Mouse (Mus musculus): ENCODE measurements around the gene Maff. TPM values are rescaled to one million over a fixed set of nuclear protein-coding genes. Genes with fewer than 3 reads are reported as not detected.
A peak's percentile ranks its signal among the peaks of the same experiment; 100 is the strongest.

Gene Maff
- total RNA-seq, 2 experiments from 2014 or later, result 4.8 to 6.0 TPM

DNA sequence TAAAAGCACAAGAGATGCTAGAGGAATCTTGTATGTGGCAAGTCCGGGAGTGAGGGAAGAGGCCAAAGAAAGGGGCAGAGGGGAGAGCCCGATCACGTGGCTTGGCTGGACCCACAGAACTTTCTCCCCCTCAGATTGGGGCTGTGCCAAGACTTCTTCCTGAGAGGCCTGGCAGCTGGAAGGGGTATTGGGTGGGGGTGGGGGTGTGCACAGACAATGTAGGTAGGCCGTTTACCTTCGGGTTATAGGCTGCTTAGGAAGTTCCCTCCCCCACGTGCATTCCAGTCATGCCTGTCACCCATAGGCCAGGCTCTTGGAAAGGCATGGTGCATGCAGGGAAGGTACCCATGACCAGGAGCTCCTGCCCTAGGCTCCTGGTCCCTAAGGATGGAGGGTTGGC, 13.5 kb downstream of the Maff start:
- DNase-seq, result no peak

GRCm38 (mm10) chr15:79360371-79360770, 13.9 kb downstream of the Maff start:
- DNase-seq, result no peak
- intact Hi-C loops (cut with DNase I), result no loop called here

More for the DNA sequence above, 13.5 kb downstream of the Maff start:
- intact Hi-C loops (cut with DNase I), result no loop called here

- no peak for DNase-seq
- intact Hi-C loops (cut with DNase I), result no loop called here
These were observed 14.6 kb downstream of the Maff start for GRCm38 (mm10) chr15:79361023-79361422.

GRCm38 (mm10) chr15:79364120-79364519, 17.7 kb downstream of the Maff start:
- intact Hi-C loops (cut with DNase I), result no loop called here
- DNase-seq, result no peak

- DNase-seq, result no peak
These were observed 18.6 kb downstream of the Maff start for GRCm38 (mm10) chr15:79365068-79365467.

GRCm38 (mm10) chr15:79366402-79366801, 20.0 kb downstream of the Maff start:
- DNase-seq, result no peak
- intact Hi-C loops (cut with DNase I), result no loop called here

More at GRCm38 (mm10) chr15:79365068-79365467, 18.6 kb downstream of the Maff start:
- intact Hi-C loops (cut with DNase I), result no loop called here

- intact Hi-C loops (cut with DNase I), result no loop called here
- DNase-seq, result peak; percentile 81 to 83
These were observed 21.9 kb downstream of the Maff start for GRCm38 (mm10) chr15:79368313-79368811.

- peak; percentile 67 to 71 for DNase-seq
- intact Hi-C loops (cut with DNase I), result no loop called here
These were observed 22.5 kb downstream of the Maff start for GRCm38 (mm10) chr15:79368861-79369440.

DNA sequence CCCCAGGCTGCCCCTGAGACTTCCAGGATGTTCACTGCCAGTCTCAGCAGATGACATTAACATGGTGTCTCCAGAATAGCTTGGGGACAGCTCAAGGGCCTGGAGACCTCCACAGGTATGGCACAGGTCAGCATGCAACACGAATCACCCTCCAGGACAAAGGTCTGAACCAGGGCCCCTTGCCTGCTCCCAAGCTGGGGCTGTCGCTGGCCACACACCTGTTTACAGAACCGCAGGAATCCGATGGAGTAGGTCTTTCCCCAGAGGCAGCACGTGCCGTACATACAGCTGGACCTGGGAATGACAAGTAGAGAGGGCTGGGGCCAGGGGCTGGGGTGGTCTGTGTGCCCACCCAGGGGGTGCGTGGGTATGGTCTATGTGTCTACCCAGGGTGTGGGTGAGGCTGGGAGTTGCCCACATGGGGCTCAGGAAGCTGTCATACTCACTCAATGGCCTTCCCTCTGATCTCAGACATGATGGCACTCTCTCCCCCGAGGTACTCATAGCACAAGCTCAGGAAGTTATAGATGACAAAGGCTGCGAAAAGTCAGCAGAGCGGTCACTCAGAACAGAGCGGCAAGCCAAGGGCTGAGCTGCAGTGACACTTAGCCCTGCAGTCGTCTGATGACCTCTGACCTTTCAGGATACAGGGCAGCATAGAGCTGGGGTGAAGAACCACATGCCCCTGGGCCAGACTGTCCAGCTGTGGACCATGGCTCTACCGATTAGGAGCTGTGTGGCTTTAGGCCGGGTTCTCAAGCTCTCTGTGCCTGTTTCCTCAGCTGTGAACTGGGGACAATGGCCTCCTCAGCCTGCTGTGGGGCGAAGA, 23.2 kb downstream of the Maff start:
- intact Hi-C loops (cut with DNase I), result no loop called here
- peak in 1 of 2 experiments; percentile 28 for DNase-seq

- intact Hi-C loops (cut with DNase I), result no loop called here
- DNase-seq, result no peak
These were observed 23.9 kb downstream of the Maff start for GRCm38 (mm10) chr15:79370281-79370843.

GRCm38 (mm10) chr15:79374760-79375159, 28.3 kb downstream of the Maff start:
- intact Hi-C loops (cut with DNase I), result loop anchor here (5.0 kb wide), 1 partner anchor 132 kb away; no protein-coding TSS in a partner anchor
- no peak for DNase-seq

- intact Hi-C loops (cut with DNase I), result loop anchor here (2.0 to 5.0 kb wide), 2 partner anchors 89 to 135 kb away; no protein-coding TSS in a partner anchor
- peak; percentile 89 to 91 for DNase-seq
These were observed 31.3 kb downstream of the Maff start for GRCm38 (mm10) chr15:79377681-79378080.

DNA sequence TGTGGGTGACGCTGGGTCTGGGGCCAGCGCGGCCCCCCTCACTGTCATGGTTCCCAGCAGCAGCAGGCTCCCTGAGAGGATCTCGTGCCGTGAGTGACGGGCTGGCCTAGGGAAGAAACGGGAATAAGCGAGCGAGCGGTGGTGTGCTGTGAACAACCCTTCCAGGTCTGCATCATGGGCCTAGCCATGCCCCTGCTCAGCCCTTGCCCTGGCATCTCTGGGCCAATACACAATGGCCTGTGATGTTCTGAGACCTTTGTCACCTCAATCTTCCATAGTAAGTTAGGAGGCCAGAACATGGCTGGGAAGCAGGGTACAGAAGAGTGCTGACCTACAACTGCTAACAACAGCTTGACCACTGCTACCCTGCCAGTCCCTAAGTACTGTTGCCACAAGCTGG, 32.2 kb downstream of the Maff start:
- intact Hi-C loops (cut with DNase I), result loop anchor here (5.0 kb wide), 1 partner anchor 136 kb away; no protein-coding TSS in a partner anchor
- no peak for DNase-seq

DNA sequence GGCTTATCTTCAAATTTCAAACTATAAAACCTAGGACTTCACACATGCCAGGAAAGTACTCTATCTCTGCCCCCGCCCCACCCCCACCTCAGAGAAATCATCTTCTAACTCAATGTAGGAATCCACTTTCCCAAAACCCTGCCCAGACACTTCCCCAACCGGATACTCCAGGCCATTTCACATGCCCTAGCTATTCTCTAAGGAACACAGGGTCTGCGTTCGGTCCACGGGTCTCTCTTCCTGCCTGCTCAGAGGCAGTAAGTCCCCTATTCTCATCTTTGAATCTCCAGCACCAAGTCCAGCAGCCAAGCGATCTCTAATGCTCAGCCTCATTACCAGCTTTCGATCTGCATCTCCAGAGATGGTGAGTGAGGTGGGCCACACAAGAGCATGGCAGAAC, 33.2 kb downstream of the Maff start:
- intact Hi-C loops (cut with DNase I), result loop anchor here (2.0 to 5.0 kb wide), 2 partner anchors 15 to 137 kb away; no protein-coding TSS in a partner anchor
- no peak for DNase-seq

DNA sequence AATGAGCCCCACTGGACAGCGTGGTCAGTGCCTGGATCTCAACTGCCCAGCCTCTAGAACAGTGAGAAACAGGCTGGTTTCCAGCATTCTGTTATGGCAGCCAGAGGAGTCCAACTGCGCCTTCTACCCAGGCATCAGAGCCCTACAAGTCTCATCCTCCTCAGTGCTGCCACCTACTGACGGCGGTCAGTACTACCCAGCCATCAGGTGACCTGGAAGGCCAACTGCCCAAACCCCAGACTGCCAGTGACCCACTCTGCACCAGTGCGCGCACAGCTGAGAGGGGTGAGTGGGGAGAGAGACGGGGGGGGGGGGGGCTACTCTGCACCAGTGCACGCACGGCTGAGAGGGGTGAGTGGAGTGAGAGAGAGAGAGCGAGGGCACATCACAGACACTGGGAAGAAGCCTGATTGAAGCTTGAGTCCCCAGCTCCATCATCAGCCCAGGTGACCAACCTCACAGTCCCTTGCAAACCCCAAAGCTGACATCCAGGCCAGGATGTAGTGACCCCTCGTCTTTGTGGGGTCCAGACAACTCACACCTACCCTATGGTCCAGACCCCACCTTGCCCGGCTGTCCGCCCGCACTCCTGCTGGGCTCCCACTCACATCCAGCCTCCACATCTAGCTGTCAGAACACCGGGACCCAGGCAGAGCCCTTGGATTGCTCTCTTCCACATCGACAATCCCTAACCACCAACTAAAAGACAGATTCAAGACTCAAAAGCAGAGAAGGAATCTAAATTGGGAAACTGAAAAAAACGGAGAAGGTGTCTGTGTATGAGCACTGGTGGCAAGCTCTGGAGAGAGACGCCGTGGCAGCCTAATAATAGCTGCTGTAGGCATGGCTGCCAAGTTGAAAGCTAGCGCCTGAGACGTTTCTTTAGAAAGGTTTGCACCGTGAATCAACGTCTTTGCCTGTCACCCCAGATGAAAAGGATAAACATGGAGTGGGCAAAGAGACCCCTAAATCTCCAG, 34.3 kb downstream of the Maff start:
- intact Hi-C loops (cut with DNase I), result loop anchor here (2.0 kb wide), 1 partner anchor 14 kb away; no protein-coding TSS in a partner anchor

GRCm38 (mm10) chr15:79381644-79382043, 35.2 kb downstream of the Maff start:
- DNase-seq, result no peak
- intact Hi-C loops (cut with DNase I), result loop anchor here (2.0 kb wide), 1 partner anchor 13 kb away; no protein-coding TSS in a partner anchor

More for the DNA sequence above, 34.3 kb downstream of the Maff start:
- peak; percentile 82 to 89 for DNase-seq

DNA sequence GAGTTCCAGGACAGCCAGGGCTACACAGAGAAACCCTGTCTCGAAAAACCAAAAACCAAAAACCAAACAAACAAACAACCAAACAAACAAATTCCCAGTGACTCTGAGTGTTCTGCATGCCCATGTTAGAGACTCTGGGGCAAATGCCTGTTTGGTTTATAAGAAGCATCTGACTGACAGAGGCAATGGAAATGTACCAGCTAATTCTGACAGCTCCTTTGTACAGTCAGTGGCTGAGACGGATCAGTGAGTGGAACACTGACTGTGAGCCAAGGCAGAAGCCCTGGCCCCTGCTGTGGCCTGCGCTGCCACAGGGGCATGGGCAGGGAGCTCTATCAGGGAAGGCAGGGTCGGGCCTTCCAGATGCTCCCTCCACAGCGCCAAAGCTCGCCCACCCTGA, 40.7 kb downstream of the Maff start:
- intact Hi-C loops (cut with DNase I), result no loop called here
- peak in 1 of 2 experiments; percentile 35 for DNase-seq

DNA sequence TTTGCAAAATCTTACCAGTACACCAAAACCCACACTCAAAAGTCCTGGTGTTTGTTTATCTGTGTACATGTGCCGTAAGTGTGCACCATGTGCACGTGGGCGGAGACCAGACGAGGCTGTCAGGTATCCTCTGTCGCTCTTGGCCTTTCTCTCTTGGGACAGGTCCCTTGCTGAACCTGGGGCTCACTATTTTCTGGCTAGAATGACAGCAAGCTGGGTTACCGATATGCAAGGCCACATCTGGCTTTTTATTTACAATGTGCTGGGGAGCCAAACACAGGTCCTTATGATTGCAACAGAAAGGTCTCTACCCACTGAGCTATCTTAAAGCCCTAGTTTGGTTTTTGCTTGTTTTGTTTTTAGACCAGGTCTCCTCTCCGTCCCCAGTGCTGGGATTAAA, 41.2 kb downstream of the Maff start:
- intact Hi-C loops (cut with DNase I), result no loop called here

GRCm38 (mm10) chr15:79388171-79388570, 41.8 kb downstream of the Maff start:
- intact Hi-C loops (cut with DNase I), result no loop called here
- DNase-seq, result no peak

More for the DNA sequence above, 41.2 kb downstream of the Maff start:
- no peak for DNase-seq

DNA sequence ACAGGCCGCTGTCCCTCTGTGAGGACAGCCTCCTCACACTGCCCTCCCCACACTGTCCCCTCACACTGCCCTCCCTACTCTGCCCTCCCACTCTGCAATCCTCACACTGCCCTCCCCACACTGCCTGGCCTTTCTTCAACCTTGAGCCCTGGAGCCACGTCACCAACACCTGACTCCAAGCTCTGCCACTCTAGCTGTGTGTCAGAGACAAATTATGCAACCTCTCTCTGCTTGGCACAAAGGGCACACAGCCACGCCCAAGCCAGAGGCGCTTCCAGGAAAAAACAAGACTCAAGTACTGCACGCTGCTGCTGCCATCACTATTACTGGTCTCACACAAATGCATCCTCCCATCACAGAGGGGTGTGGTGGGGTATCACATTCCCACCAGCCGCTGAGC, 44.0 kb downstream of the Maff start:
- peak in 1 of 2 experiments; percentile 30 for DNase-seq
- intact Hi-C loops (cut with DNase I), result no loop called here

Measured in heart, postnatal 10 days (tissue).